In genomic region chr6:72326274-72326673, GRCm38 (mm10) we compare ENCODE assay signal across 10 mouse cellular contexts. TPM values are rescaled to one million over a fixed set of nuclear protein-coding genes. Genes with fewer than 3 reads are reported as not detected.
DNase-seq lines count a peak whose midpoint lies in the region; TF ChIP-seq lines count a peak whose summit lies in the region.
"Had no signal": no experiment of that assay in that cellular context is flagged by ENCODE, and none has a peak within 500 bp of the region (broad histone marks: within the 10 kb centered on the region; RNA-seq: fewer than 3 reads in every experiment).

No protein-coding gene starts in this region.

- no peak overlapping the region for H3K9ac ChIP-seq in ES-Bruce4 (ENCODE audit: low read depth, poor library complexity, severe bottlenecking)
- H3K9ac ChIP-seq: neural tube, embryonic 13.5 days had no signal

- peak; percentile 63 for DNase-seq in layer of hippocampus, adult 11-12 months (ENCODE audit: low spot score)
- DNase-seq in layer of hippocampus, adult 9-10 months (ENCODE audit: low spot score) = no peak
- peak; percentile 52 for DNase-seq in adrenal gland, postnatal 25 days
- peak; percentile 78 to 84 for DNase-seq in kidney, postnatal 36 days
- peak; percentile 53 for DNase-seq in naive thymus-derived CD4-positive, alpha-beta T cell, adult 2 months (ENCODE audit: low read depth)
- no peak for DNase-seq in gastrocnemius, postnatal 25 days
- no peak for DNase-seq in cerebellum, postnatal 4 days (ENCODE audit: low spot score in 2 of 2)

- H3K36me3 ChIP-seq in ES-Bruce4 (ENCODE audit: control insufficient read depth, insufficient read depth, low read length, poor library complexity, severe bottlenecking) = peaks cover 53% of the 10 kb centered on the region

- H3K27me3 ChIP-seq in ES-Bruce4 (ENCODE audit: control insufficient read depth, insufficient read depth, low read length, poor library complexity, severe bottlenecking) = no peaks in the 10 kb centered on the region
- H3K27me3 ChIP-seq: neural tube, embryonic 13.5 days had no signal

- H3K4me3 ChIP-seq in ES-Bruce4 (ENCODE audit: low read depth, low read length) = no peak overlapping the region
- H3K4me3 ChIP-seq: neural tube, embryonic 13.5 days had no signal

- no peak overlapping the region for H3K27ac ChIP-seq in ES-Bruce4 (ENCODE audit: insufficient read depth, low read length)
- H3K27ac ChIP-seq: neural tube, embryonic 13.5 days had no signal

- no peak for TF ChIP-seq EP300 in ES-Bruce4 (IDR thresholded peaks at IDR 0.05; ENCODE audit: insufficient read depth, low read depth, low read length)

- no peaks in the 10 kb centered on the region for H3K4me1 ChIP-seq in ES-Bruce4 (ENCODE audit: control insufficient read depth, insufficient read depth, low read length)
- H3K4me1 ChIP-seq: neural tube, embryonic 13.5 days had no signal

- TF ChIP-seq CTCF in ES-Bruce4 (IDR thresholded peaks at IDR 0.05; ENCODE audit: low read depth, low read length) = peak; percentile 17

- no peaks in the 10 kb centered on the region for H3K9me3 ChIP-seq in ES-Bruce4 (replicated peaks; ENCODE audit: control insufficient read depth, insufficient read depth, low read length, poor library complexity, severe bottlenecking)
- H3K9me3 ChIP-seq: neural tube, embryonic 13.5 days had no signal

- no peak for TF ChIP-seq POLR2A in ES-Bruce4 (IDR thresholded peaks at IDR 0.05; ENCODE audit: insufficient read depth, low read length)

RNA-seq across cellular contexts. Expression of gene Usp39, which starts 18.7 kb away (rescaled TPM):
- polyA plus RNA-seq in ES-Bruce4 (2011; ENCODE audit: insufficient read depth, insufficient read length, low read depth, missing spikeins) = 72.5 and 76.5 TPM in 2 replicates
- total RNA-seq in adrenal gland, postnatal 25 days (2021) = 29.2 and 30.1 TPM in 2 replicates
- 10 to 100 TPM; 18.6 to 20.3 TPM for total RNA-seq in gastrocnemius, postnatal 25 days (2021)

RNA-seq across cellular contexts. Expression of gene 0610030E20Rik, which starts 20.8 kb away (rescaled TPM):
- polyA plus RNA-seq in ES-Bruce4 (2011; ENCODE audit: insufficient read depth, insufficient read length, low read depth, missing spikeins) = 18.1 and 18.4 TPM in 2 replicates
- total RNA-seq in adrenal gland, postnatal 25 days (2021) = 35.5 and 38.8 TPM in 2 replicates
- total RNA-seq in gastrocnemius, postnatal 25 days (2021) = 10 to 100 TPM; 11.2 to 12.8 TPM

RNA-seq across cellular contexts. Expression of gene Sftpb, which starts 21.9 kb away (rescaled TPM):
- not detected in 2 replicates for polyA plus RNA-seq in ES-Bruce4 (2011; ENCODE audit: insufficient read depth, insufficient read length, low read depth, missing spikeins)
- total RNA-seq in adrenal gland, postnatal 25 days (2021) = not detected in 2 replicates
- not detected for total RNA-seq in gastrocnemius, postnatal 25 days (2021)
- total RNA-seq: layer of hippocampus, adult 8-10 months had no signal

RNA-seq across cellular contexts. Expression of gene Tmem150a, which starts 29.0 kb away (rescaled TPM):
- polyA plus RNA-seq in ES-Bruce4 (2011; ENCODE audit: insufficient read depth, insufficient read length, low read depth, missing spikeins) = 11.0 and 13.0 TPM in 2 replicates
- 20.7 and 23.2 TPM in 2 replicates for total RNA-seq in adrenal gland, postnatal 25 days (2021)
- 10 to 100 TPM; 14.8 to 17.3 TPM for total RNA-seq in gastrocnemius, postnatal 25 days (2021)

RNA-seq across cellular contexts. Expression of gene Rnf181, which starts 40.5 kb away (rescaled TPM):
- polyA plus RNA-seq in ES-Bruce4 (2011; ENCODE audit: insufficient read depth, insufficient read length, low read depth, missing spikeins) = 79.6 and 84.0 TPM in 2 replicates
- 368 and 473 TPM in 2 replicates for total RNA-seq in adrenal gland, postnatal 25 days (2021)
- total RNA-seq in gastrocnemius, postnatal 25 days (2021) = 10 to 100 TPM; 23.8 to 28.8 TPM

Comparison
In these comparisons a context has a peak if more than half of its experiments do, and no peak if none do; other contexts are left out.
1. DNase-seq: peak in layer of hippocampus, adult 11-12 months (single experiment), adrenal gland, postnatal 25 days (single experiment), kidney, postnatal 36 days (2 of 2) and naive thymus-derived CD4-positive, alpha-beta T cell, adult 2 months (single experiment); none in layer of hippocampus, adult 9-10 months (single experiment), gastrocnemius, postnatal 25 days (single experiment) and cerebellum, postnatal 4 days (0 of 2).